Mouse (Mus musculus) CD8-positive naive resting alpha-beta T cell, adult 57 days (primary cell): Measurements from ENCODE around the gene Dusp9. TPM values are rescaled to one million over a fixed set of nuclear protein-coding genes. Genes with fewer than 3 reads are reported as not detected.

Experiments used
- total RNA-seq: library from RNA; stranded (reverse); gene quantifications from one replicate; pipeline ENCODE4 v1.2.4, GENCODE M21; 2023

Gene Dusp9
- total RNA-seq: 0.31 TPM

DNA sequence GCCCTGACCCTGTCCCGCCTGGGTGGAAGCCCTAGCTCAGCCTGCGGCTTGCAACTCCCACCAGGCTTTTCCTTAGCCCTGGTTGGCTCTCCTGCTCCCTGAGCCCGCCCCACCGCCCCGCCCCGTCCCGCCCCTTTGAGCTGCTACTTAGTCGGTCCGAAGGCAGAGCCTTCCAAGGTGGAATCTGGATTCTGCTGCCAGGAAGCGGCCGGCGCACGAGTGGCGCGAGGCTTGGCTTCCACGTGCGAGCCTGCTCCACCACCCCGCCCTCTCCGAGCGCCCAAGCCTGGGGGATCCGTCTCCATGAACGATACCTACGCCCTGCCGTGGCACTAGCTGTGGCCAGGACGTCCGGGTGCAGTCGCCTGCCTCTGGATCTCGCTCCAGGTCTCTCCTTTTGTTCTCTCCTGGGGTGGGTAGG is at the start of gene Dusp9:
Gene Dusp9 (plus strand): TSS at position 165 of the 421 bp plus-strand sequence.

DNA sequence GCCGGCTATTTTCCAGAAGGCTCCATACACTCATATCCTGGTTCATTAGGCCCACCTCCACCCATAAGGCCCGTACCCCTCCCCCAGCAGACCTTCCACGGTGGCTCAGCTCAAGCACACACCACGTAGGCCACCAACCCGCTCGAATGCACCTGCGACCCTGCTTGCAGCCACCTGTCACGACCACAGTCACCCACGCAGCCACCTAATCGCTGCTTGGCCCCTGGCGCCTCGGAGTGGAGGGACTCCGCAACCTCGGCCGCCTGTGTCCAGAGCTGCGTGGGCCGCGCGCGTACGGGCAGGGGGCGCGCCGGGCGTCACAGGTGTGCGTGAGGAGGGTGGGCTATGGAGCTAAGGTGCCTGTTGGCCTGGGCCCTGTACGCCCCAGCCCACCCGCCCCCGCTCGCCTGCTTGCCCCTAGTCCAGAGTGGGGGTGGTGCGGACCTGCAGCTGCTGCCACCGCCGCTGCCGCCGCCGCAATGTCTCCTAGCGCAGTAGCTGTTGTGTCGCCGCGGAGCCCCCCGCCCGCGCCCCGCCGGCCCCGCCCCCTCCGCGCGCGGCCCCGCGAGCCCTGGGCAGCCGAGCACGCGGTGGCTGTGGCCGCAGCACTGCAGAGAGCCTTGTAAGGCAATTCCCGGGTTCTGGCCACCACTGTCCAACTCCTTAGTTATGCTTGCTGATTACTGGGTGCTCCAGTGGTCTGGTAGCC is 20.5 kb downstream of the Dusp9 start, which contains the start of gene Pnck:
Gene Pnck (minus strand): TSS at position 543 of the 709 bp plus-strand sequence.

DNA sequence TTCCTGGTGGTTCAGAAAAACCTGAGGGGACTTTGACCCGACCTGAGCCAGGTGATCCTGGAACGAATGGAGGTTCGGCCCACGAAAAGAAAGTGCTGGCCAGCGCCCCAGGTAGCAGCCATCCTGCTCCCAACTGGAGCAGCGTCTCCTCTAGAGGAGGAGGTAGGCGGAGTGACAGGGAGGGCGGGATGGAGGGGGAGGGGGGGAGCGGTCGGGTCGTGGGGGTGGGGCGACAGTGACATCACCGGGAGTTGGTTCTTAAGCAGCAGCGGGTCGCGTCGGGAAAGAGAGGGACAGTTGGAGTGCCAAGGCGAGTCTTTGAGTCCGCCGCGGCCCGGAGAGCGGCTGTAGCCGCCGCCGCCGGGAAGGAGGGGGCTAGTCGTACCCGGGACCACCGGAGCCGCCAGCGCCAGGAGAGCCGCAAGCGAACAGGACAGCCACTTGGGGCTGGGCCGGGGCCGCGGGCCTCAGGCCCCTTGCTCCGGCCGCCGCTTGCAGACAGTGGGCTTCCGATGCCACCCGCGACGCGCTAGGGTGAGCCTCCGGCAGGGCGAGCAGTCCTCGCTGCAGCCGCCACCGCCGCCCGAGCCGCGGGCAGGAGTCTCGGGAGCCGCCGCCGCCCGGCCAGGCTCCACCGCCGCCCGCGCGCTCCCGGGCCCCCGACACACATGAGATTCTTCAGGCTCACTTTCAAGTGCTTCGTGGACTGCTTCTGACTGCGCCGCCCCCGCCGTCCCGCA is 33.8 kb downstream of the Dusp9 start, which contains the start of gene Slc6a8:
Gene Slc6a8 (plus strand): TSS at position 272 of the 740 bp plus-strand sequence.

Other genes with a start within 250 kb of the Dusp9 start
- not detected for gene Gm18336, start 240.7 kb upstream of the Dusp9 start, total RNA-seq
- not detected for gene Zfp92, start 228.3 kb upstream of the Dusp9 start, total RNA-seq
- gene Trex2, start 204.1 kb upstream of the Dusp9 start, total RNA-seq: not detected
- 22.9 TPM for gene Haus7, start 180.4 kb upstream of the Dusp9 start, total RNA-seq
- 0.43 TPM for gene Bgn, start 155.8 kb upstream of the Dusp9 start, total RNA-seq
- gene Atp2b3, start 136.3 kb upstream of the Dusp9 start, total RNA-seq: not detected
- 2.1 TPM for gene Pnck, start 20.7 kb downstream of the Dusp9 start, total RNA-seq
- gene Slc6a8, start 33.7 kb downstream of the Dusp9 start, total RNA-seq: 0.58 TPM
- gene Bcap31, start 76.8 kb downstream of the Dusp9 start, total RNA-seq: 111 TPM
- 32.7 TPM for gene Abcd1, start 77.2 kb downstream of the Dusp9 start, total RNA-seq
- gene Plxnb3, start 117.7 kb downstream of the Dusp9 start, total RNA-seq: not detected
- 9.7 TPM for gene Srpk3, start 135.0 kb downstream of the Dusp9 start, total RNA-seq
- gene Idh3g, start 147.5 kb downstream of the Dusp9 start, total RNA-seq: 124 TPM
- 116 TPM for gene Ssr4, start 147.6 kb downstream of the Dusp9 start, total RNA-seq
- gene Pdzd4, start 185.6 kb downstream of the Dusp9 start, total RNA-seq: 1.2 TPM